Mouse (Mus musculus): ENCODE data around the gene Fbxo2. TPM values are rescaled to one million over a fixed set of nuclear protein-coding genes. Genes with fewer than 3 reads are reported as not detected.

Gene Fbxo2
- not detected for total RNA-seq (2023)

GRCm38 (mm10) chr4:148160436-148161390, at the start of gene Fbxo2, which contains the start of gene Fbxo44:
TSS of gene Fbxo2 (plus strand) at chr4:148160621.
TSS of gene Fbxo44 (minus strand) at chr4:148160482.

GRCm38 (mm10) chr4:148130133-148130532, 30.3 kb upstream of the Fbxo2 start, which contains the start of gene Mad2l2:
TSS of gene Mad2l2 (plus strand) at chr4:148130384.

GRCm38 (mm10) chr4:148130561-148131413, 29.6 kb upstream of the Fbxo2 start, which contains the start of gene Draxin:
TSS of gene Draxin (minus strand) at chr4:148130698.

GRCm38 (mm10) chr4:148151267-148152168, 8.9 kb upstream of the Fbxo2 start, which contains the start of gene Fbxo6:
TSS of gene Fbxo6 (minus strand) at chr4:148152140.

Other genes with a start within 250 kb of the Fbxo2 start
- gene Plod1, start 223.9 kb upstream of the Fbxo2 start, total RNA-seq (2023), result 1 to 10 TPM; 6.5 to 6.7 TPM
- gene 2510039O18Rik, start 219.7 kb upstream of the Fbxo2 start, total RNA-seq (2023), result 10 to 100 TPM; 65.5 to 69.7 TPM
- gene Nppb, start 174.8 kb upstream of the Fbxo2 start, total RNA-seq (2023), result not detected
- not detected for gene Nppa, start 159.9 kb upstream of the Fbxo2 start, total RNA-seq (2023)
- gene Clcn6, start 121.8 kb upstream of the Fbxo2 start, total RNA-seq (2023), result 10 to 100 TPM; 38.3 to 38.7 TPM
- 10 to 100 TPM; 15.1 to 18.0 TPM for gene Mthfr, start 121.5 kb upstream of the Fbxo2 start, total RNA-seq (2023)
- gene Agtrap, start 72.6 kb upstream of the Fbxo2 start, total RNA-seq (2023), result 10 to 100 TPM; 12.8 to 16.6 TPM
- gene Mad2l2, start 30.2 kb upstream of the Fbxo2 start, total RNA-seq (2023), result 10 to 100 TPM; 29.2 to 31.7 TPM
- gene Draxin, start 29.9 kb upstream of the Fbxo2 start, total RNA-seq (2023), result not detected
- gene Fbxo6, start 8.5 kb upstream of the Fbxo2 start, total RNA-seq (2023), result 10 to 100 TPM; 14.1 to 18.5 TPM
- 1 to 10 TPM; 5.6 to 6.2 TPM for gene Fbxo44, start 139 bp upstream of the Fbxo2 start, total RNA-seq (2023)
- not detected for gene Disp3, start 127.3 kb downstream of the Fbxo2 start, total RNA-seq (2023)

All from B cell, adult 67 days (primary cell).